Mouse (Mus musculus): Measurements from ENCODE around the gene Gm9573. TPM values are rescaled to one million over a fixed set of nuclear protein-coding genes. Genes with fewer than 3 reads are reported as not detected.

Gm9573 gene
- polyA plus RNA-seq (2015; fragmentation: Illumina TruSeq; extraction: RNeasy Lipid Tissue Mini Kit (QIAGEN cat#74804); ENCODE audit: insufficient read depth, low replicate concordance): not detected

GRCm38 (mm10) chr17:35626537-35626936 is at the start of gene Gm9573:
Gene Gm9573, minus strand, starts transcription at chr17:35626637.

GRCm38 (mm10) chr17:35673416-35674035 is 47.1 kb upstream of the Gm9573 start, which contains the start of gene Gtf2h4:
Gene Gtf2h4, minus strand, starts transcription at chr17:35673739.

GRCm38 (mm10) chr17:35667334-35668065 is 41.1 kb upstream of the Gm9573 start, which contains the start of gene Vars2:
Gene Vars2, minus strand, starts transcription at chr17:35667592.

GRCm38 (mm10) chr17:35643609-35644236 is 17.3 kb upstream of the Gm9573 start, which contains the start of gene Mucl3:
Gene Mucl3, minus strand, starts transcription at chr17:35643695.

GRCm38 (mm10) chr17:35601249-35601648 is 25.2 kb downstream of the Gm9573 start, which contains the start of gene Sfta2:
Gene Sfta2, plus strand, starts transcription at chr17:35601549.

Other genes starting within 250 kb of the Gm9573 start
- gene H2-Q4, start 247.0 kb downstream of the Gm9573 start, polyA plus RNA-seq (2015; fragmentation: Illumina TruSeq; extraction: RNeasy Lipid Tissue Mini Kit (QIAGEN cat#74804); ENCODE audit: insufficient read depth, low replicate concordance): 233 TPM
- 354 TPM for gene H2-Q6, start 201.8 kb downstream of the Gm9573 start, polyA plus RNA-seq (2015; fragmentation: Illumina TruSeq; extraction: RNeasy Lipid Tissue Mini Kit (QIAGEN cat#74804); ENCODE audit: insufficient read depth, low replicate concordance)
- 333 TPM for gene H2-Q7, start 187.5 kb downstream of the Gm9573 start, polyA plus RNA-seq (2015; fragmentation: Illumina TruSeq; extraction: RNeasy Lipid Tissue Mini Kit (QIAGEN cat#74804); ENCODE audit: insufficient read depth, low replicate concordance)
- gene H2-Q10, start 156.5 kb downstream of the Gm9573 start, polyA plus RNA-seq (2015; fragmentation: Illumina TruSeq; extraction: RNeasy Lipid Tissue Mini Kit (QIAGEN cat#74804); ENCODE audit: insufficient read depth, low replicate concordance): 14.7 TPM
- gene Pou5f1, start 120.6 kb downstream of the Gm9573 start, polyA plus RNA-seq (2015; fragmentation: Illumina TruSeq; extraction: RNeasy Lipid Tissue Mini Kit (QIAGEN cat#74804); ENCODE audit: insufficient read depth, low replicate concordance): not detected
- 11.4 TPM for gene Tcf19, start 109.8 kb downstream of the Gm9573 start, polyA plus RNA-seq (2015; fragmentation: Illumina TruSeq; extraction: RNeasy Lipid Tissue Mini Kit (QIAGEN cat#74804); ENCODE audit: insufficient read depth, low replicate concordance)
- 4.5 TPM for gene Cchcr1, start 109.5 kb downstream of the Gm9573 start, polyA plus RNA-seq (2015; fragmentation: Illumina TruSeq; extraction: RNeasy Lipid Tissue Mini Kit (QIAGEN cat#74804); ENCODE audit: insufficient read depth, low replicate concordance)
- not detected for gene Psors1c2, start 93.4 kb downstream of the Gm9573 start, polyA plus RNA-seq (2015; fragmentation: Illumina TruSeq; extraction: RNeasy Lipid Tissue Mini Kit (QIAGEN cat#74804); ENCODE audit: insufficient read depth, low replicate concordance)
- not detected for gene Cdsn, start 74.5 kb downstream of the Gm9573 start, polyA plus RNA-seq (2015; fragmentation: Illumina TruSeq; extraction: RNeasy Lipid Tissue Mini Kit (QIAGEN cat#74804); ENCODE audit: insufficient read depth, low replicate concordance)
- not detected for gene 2300002M23Rik, start 59.2 kb downstream of the Gm9573 start, polyA plus RNA-seq (2015; fragmentation: Illumina TruSeq; extraction: RNeasy Lipid Tissue Mini Kit (QIAGEN cat#74804); ENCODE audit: insufficient read depth, low replicate concordance)
- gene Sfta2, start 25.1 kb downstream of the Gm9573 start, polyA plus RNA-seq (2015; fragmentation: Illumina TruSeq; extraction: RNeasy Lipid Tissue Mini Kit (QIAGEN cat#74804); ENCODE audit: insufficient read depth, low replicate concordance): not detected
- not detected for gene Mucl3, start 17.1 kb upstream of the Gm9573 start, polyA plus RNA-seq (2015; fragmentation: Illumina TruSeq; extraction: RNeasy Lipid Tissue Mini Kit (QIAGEN cat#74804); ENCODE audit: insufficient read depth, low replicate concordance)
- gene Vars2, start 41.0 kb upstream of the Gm9573 start, polyA plus RNA-seq (2015; fragmentation: Illumina TruSeq; extraction: RNeasy Lipid Tissue Mini Kit (QIAGEN cat#74804); ENCODE audit: insufficient read depth, low replicate concordance): 10.5 TPM
- gene Gtf2h4, start 47.1 kb upstream of the Gm9573 start, polyA plus RNA-seq (2015; fragmentation: Illumina TruSeq; extraction: RNeasy Lipid Tissue Mini Kit (QIAGEN cat#74804); ENCODE audit: insufficient read depth, low replicate concordance): 8.0 TPM
- gene Ddr1, start 78.0 kb upstream of the Gm9573 start, polyA plus RNA-seq (2015; fragmentation: Illumina TruSeq; extraction: RNeasy Lipid Tissue Mini Kit (QIAGEN cat#74804); ENCODE audit: insufficient read depth, low replicate concordance): 5.6 TPM
- gene Ier3, start 195.0 kb upstream of the Gm9573 start, polyA plus RNA-seq (2015; fragmentation: Illumina TruSeq; extraction: RNeasy Lipid Tissue Mini Kit (QIAGEN cat#74804); ENCODE audit: insufficient read depth, low replicate concordance): 3.4 TPM
- gene Flot1, start 196.6 kb upstream of the Gm9573 start, polyA plus RNA-seq (2015; fragmentation: Illumina TruSeq; extraction: RNeasy Lipid Tissue Mini Kit (QIAGEN cat#74804); ENCODE audit: insufficient read depth, low replicate concordance): 27.5 TPM
- gene Tubb5, start 211.7 kb upstream of the Gm9573 start, polyA plus RNA-seq (2015; fragmentation: Illumina TruSeq; extraction: RNeasy Lipid Tissue Mini Kit (QIAGEN cat#74804); ENCODE audit: insufficient read depth, low replicate concordance): 222 TPM
- 59.7 TPM for gene Mdc1, start 214.9 kb upstream of the Gm9573 start, polyA plus RNA-seq (2015; fragmentation: Illumina TruSeq; extraction: RNeasy Lipid Tissue Mini Kit (QIAGEN cat#74804); ENCODE audit: insufficient read depth, low replicate concordance)
- 43.1 TPM for gene Nrm, start 234.7 kb upstream of the Gm9573 start, polyA plus RNA-seq (2015; fragmentation: Illumina TruSeq; extraction: RNeasy Lipid Tissue Mini Kit (QIAGEN cat#74804); ENCODE audit: insufficient read depth, low replicate concordance)
- gene Ppp1r18, start 239.0 kb upstream of the Gm9573 start, polyA plus RNA-seq (2015; fragmentation: Illumina TruSeq; extraction: RNeasy Lipid Tissue Mini Kit (QIAGEN cat#74804); ENCODE audit: insufficient read depth, low replicate concordance): 139 TPM